In the genomic region with DNA sequence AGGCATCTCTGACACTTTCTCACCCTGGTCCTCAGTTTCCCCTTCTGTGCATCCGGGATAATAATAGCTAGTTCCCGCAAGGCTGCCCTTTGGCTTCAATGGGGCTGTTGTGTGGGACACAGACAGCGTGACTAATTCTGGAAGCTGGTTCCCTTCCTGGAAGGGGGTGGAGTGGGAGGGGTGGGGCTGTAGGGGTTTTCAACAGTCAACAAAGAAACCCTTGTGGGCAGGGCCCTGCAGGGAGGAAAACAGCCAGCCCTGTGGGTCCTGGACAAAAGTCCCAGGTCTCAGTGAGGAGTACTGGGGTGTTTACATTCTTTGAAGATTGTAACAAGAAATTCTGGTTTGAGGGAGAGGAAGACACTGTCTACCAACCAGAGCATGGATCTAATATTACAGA, we compare ENCODE assay signal across 11 mouse cellular contexts. TPM values are rescaled to one million over a fixed set of nuclear protein-coding genes. Genes with fewer than 3 reads are reported as not detected.
DNase-seq lines count a peak whose midpoint lies in the region; ATAC-seq and TF ChIP-seq lines count a peak whose summit lies in the region.
"Had no signal": no experiment of that assay in that cellular context is flagged by ENCODE, and none has a peak within 500 bp of the region (broad histone marks: within the 10 kb centered on the region; RNA-seq: fewer than 3 reads in every experiment).

No protein-coding gene starts in this region.

- H3K9me3 ChIP-seq in lung, embryonic 16.5 days (ENCODE audit: control insufficient read depth, low read length), result no peaks in the 10 kb centered on the region

- 70% methylated on average over 3 of the region's 3 CpGs for WGBS in thymus, adult 2 months
- WGBS in lung, embryonic 16.5 days, result 25% methylated on average over 3 of the region's 3 CpGs

- 0 out of 2 replicates have a peak overlapping the region, but pooled peaks have one; percentile 7 for H3K27ac ChIP-seq in thymus, adult 2 months (ENCODE audit: control insufficient read depth, insufficient read depth, low read length)
- H3K27ac ChIP-seq in lung, embryonic 16.5 days (ENCODE audit: low read length), result peak overlapping the region; percentile 10; the same call in 1 of the 2 replicates

- H3K27me3 ChIP-seq in thymus, adult 2 months (ENCODE audit: control insufficient read depth, insufficient read depth, low read length), result no peaks in the 10 kb centered on the region
- H3K27me3 ChIP-seq in lung, embryonic 16.5 days (ENCODE audit: control insufficient read depth, insufficient read depth, low read depth, low read length), result no peaks in the 10 kb centered on the region

- ATAC-seq in lung, embryonic 16.5 days (ENCODE audit: low read depth), result peak; percentile 48; the same call in 1 of the 2 replicates
- no peak for ATAC-seq in megakaryocyte-erythroid progenitor cell, adult 5-6 weeks (replicated peaks; ENCODE audit: low FRiP score, low TSS enrichment, poor library complexity, severe bottlenecking)

- H3K4me2 ChIP-seq in lung, embryonic 16.5 days (ENCODE audit: low read depth, low read length), result no peak overlapping the region

- peak; percentile 50 to 55 for DNase-seq in frontal cortex, adult 2 months (ENCODE audit: extremely low spot score in 1 of 2, low spot score in 1 of 2)
- no peak for DNase-seq in frontal cortex, postnatal 25 days (ENCODE audit: low spot score in 2 of 2)
- DNase-seq in thymus, adult 2 months, result no peak
- DNase-seq in thymus, postnatal 25 days, result no peak
- DNase-seq in heart, postnatal 4 days, result peak; percentile 46
- no peak for DNase-seq in frontal cortex, postnatal 14 days (ENCODE audit: low spot score in 2 of 2)

- no peak for TF ChIP-seq CTCF in thymus, adult 2 months (IDR thresholded peaks at IDR 0.05; ENCODE audit: borderline replicate concordance, control insufficient read depth, extremely low read depth, insufficient read depth, low read length, poor library complexity)

- H3K9ac ChIP-seq in lung, embryonic 16.5 days (ENCODE audit: low read length), result no peak overlapping the region

- no peak for TF ChIP-seq POLR2A in thymus, adult 2 months (IDR thresholded peaks at IDR 0.05; ENCODE audit: control insufficient read depth, extremely low read depth, insufficient read depth, low read length, poor library complexity)

- H3K4me3 ChIP-seq in thymus, adult 2 months (ENCODE audit: control insufficient read depth, insufficient read depth, low read length), result no peak overlapping the region
- no peak overlapping the region for H3K4me3 ChIP-seq in lung, embryonic 16.5 days (ENCODE audit: low read length)
- H3K4me3 ChIP-seq: myocyte had no signal

- no peaks in the 10 kb centered on the region for H3K36me3 ChIP-seq in thymus, adult 2 months (ENCODE audit: control insufficient read depth, insufficient read depth, low read length)
- no peaks in the 10 kb centered on the region for H3K36me3 ChIP-seq in lung, embryonic 16.5 days (ENCODE audit: control insufficient read depth, insufficient read depth, low read length)

- H3K4me1 ChIP-seq in thymus, adult 2 months (replicated peaks; ENCODE audit: control insufficient read depth, insufficient read depth, low read length), result peaks cover 21% of the 10 kb centered on the region
- peaks cover 9% of the 10 kb centered on the region for H3K4me1 ChIP-seq in lung, embryonic 16.5 days (replicated peaks; ENCODE audit: control insufficient read depth, insufficient read depth, low read length)

RNA-seq across cellular contexts. Expression of a gene that starts 8.7 kb away (rescaled TPM):
- polyA plus RNA-seq in frontal cortex, adult 2 months (2012; rRNA removed), result 1.8 and 2.6 TPM in 2 replicates
- 23.5 and 34.7 TPM in 2 replicates for polyA plus RNA-seq in thymus, adult 2 months (2012; rRNA removed)
- 1 to 10 TPM; 2.0 to 3.5 TPM for total RNA-seq in heart, postnatal 4 days (2021)
- 76.9 and 84.8 TPM in 2 replicates for polyA plus RNA-seq in lung, embryonic 16.5 days (2015; fragmentation: Nextera tagmentation; extraction: Ambion mirVana)
- total RNA-seq in megakaryocyte-erythroid progenitor cell, adult 5-6 weeks (2014; fragmentation: Nextera tagmentation), result not detected in 2 replicates
- total RNA-seq in megakaryocyte-erythroid progenitor cell, adult 5-6 weeks (2017), result not detected in 2 replicates
- total RNA-seq: MEL had no signal

RNA-seq across cellular contexts. Expression of a gene that starts 26.0 kb away (rescaled TPM):
- 28.1 and 31.7 TPM in 2 replicates for polyA plus RNA-seq in frontal cortex, adult 2 months (2012; rRNA removed)
- 1.1 and 1.8 TPM in 2 replicates for polyA plus RNA-seq in thymus, adult 2 months (2012; rRNA removed)
- 1 to 10 TPM in 1 of 2 experiments, under 1 TPM in 1; 0.95 to 1.4 TPM for total RNA-seq in heart, postnatal 4 days (2021)
- 0.14 and 0.38 TPM in 2 replicates for polyA plus RNA-seq in lung, embryonic 16.5 days (2015; fragmentation: Nextera tagmentation; extraction: Ambion mirVana)
- total RNA-seq in megakaryocyte-erythroid progenitor cell, adult 5-6 weeks (2014; fragmentation: Nextera tagmentation), result not detected in 2 replicates
- total RNA-seq in megakaryocyte-erythroid progenitor cell, adult 5-6 weeks (2017), result not detected in 2 replicates
- total RNA-seq: MEL had no signal
- polyA plus RNA-seq: heart, embryonic 14.5 days; myocyte had no signal

RNA-seq across cellular contexts. Expression of a gene that starts 28.2 kb away (rescaled TPM):
- 127 and 169 TPM in 2 replicates for polyA plus RNA-seq in frontal cortex, adult 2 months (2012; rRNA removed)
- 46.4 and 107 TPM in 2 replicates for polyA plus RNA-seq in thymus, adult 2 months (2012; rRNA removed)
- 100 to 1,000 TPM; 646 to 728 TPM for total RNA-seq in heart, postnatal 4 days (2021)
- polyA plus RNA-seq in lung, embryonic 16.5 days (2015; fragmentation: Nextera tagmentation; extraction: Ambion mirVana), result 105 and 119 TPM in 2 replicates
- total RNA-seq in megakaryocyte-erythroid progenitor cell, adult 5-6 weeks (2014; fragmentation: Nextera tagmentation), result not detected in 2 replicates
- total RNA-seq in megakaryocyte-erythroid progenitor cell, adult 5-6 weeks (2017), result not detected in 2 replicates
- total RNA-seq: MEL had no signal

RNA-seq across cellular contexts. Expression of a gene that starts 29.9 kb away (rescaled TPM):
- polyA plus RNA-seq in frontal cortex, adult 2 months (2012; rRNA removed), result 3.3 and 4.0 TPM in 2 replicates
- 7.0 and 8.2 TPM in 2 replicates for polyA plus RNA-seq in thymus, adult 2 months (2012; rRNA removed)
- total RNA-seq in heart, postnatal 4 days (2021), result 1 to 10 TPM; 2.2 to 2.6 TPM
- polyA plus RNA-seq in lung, embryonic 16.5 days (2015; fragmentation: Nextera tagmentation; extraction: Ambion mirVana), result 17.4 and 23.2 TPM in 2 replicates
- total RNA-seq in megakaryocyte-erythroid progenitor cell, adult 5-6 weeks (2014; fragmentation: Nextera tagmentation), result 103 and 201 TPM in 2 replicates
- total RNA-seq in megakaryocyte-erythroid progenitor cell, adult 5-6 weeks (2017), result 28.3 and 32.3 TPM in 2 replicates
- polyA plus RNA-seq: myocyte had no signal

RNA-seq across cellular contexts. Expression of a gene that starts 33.9 kb away (rescaled TPM):
- 188 and 275 TPM in 2 replicates for polyA plus RNA-seq in frontal cortex, adult 2 months (2012; rRNA removed)
- 1.4 and 2.2 TPM in 2 replicates for polyA plus RNA-seq in thymus, adult 2 months (2012; rRNA removed)
- 1 to 10 TPM in 1 of 2 experiments, under 1 TPM in 1; 0.98 to 2.4 TPM for total RNA-seq in heart, postnatal 4 days (2021)
- 4.9 and 5.6 TPM in 2 replicates for polyA plus RNA-seq in lung, embryonic 16.5 days (2015; fragmentation: Nextera tagmentation; extraction: Ambion mirVana)
- total RNA-seq in megakaryocyte-erythroid progenitor cell, adult 5-6 weeks (2014; fragmentation: Nextera tagmentation), result not detected in 2 replicates
- not detected in 2 replicates for total RNA-seq in megakaryocyte-erythroid progenitor cell, adult 5-6 weeks (2017)
- total RNA-seq: MEL had no signal
- polyA plus RNA-seq: myocyte had no signal

Comparison
In these comparisons a context has a peak if more than half of its experiments do, and no peak if none do; other contexts are left out.
1. DNase-seq: peak in frontal cortex, adult 2 months (2 of 2) and heart, postnatal 4 days (single experiment); none in frontal cortex, postnatal 25 days (0 of 2), thymus, adult 2 months (single experiment), thymus, postnatal 25 days (single experiment) and frontal cortex, postnatal 14 days (0 of 2).
2. RNA of a gene that starts 26.0 kb away (polyA plus RNA-seq): 28.1 to 31.7 TPM in frontal cortex, adult 2 months; 1.1 to 1.8 TPM in thymus, adult 2 months and 0.14 to 0.38 TPM in lung, embryonic 16.5 days; every median in the first group is over 10 times any median in the second.